Mouse (Mus musculus): ENCODE data around the gene Defb6. TPM values are rescaled to one million over a fixed set of nuclear protein-coding genes. Genes with fewer than 3 reads are reported as not detected.

Defb6 gene
- polyA plus RNA-seq (2012): not detected in 2 replicates

- no peak within 1 kb of the TSS for H3K4me3 ChIP-seq (replicated peaks)
- H3K4me1 ChIP-seq (ENCODE audit: control insufficient read depth): no peaks in the 10 kb centered on the region
- H3K9me3 ChIP-seq (ENCODE audit: control insufficient read depth, low read length): peaks cover 6% of the 10 kb centered on the region; the same call in 1 of the 2 replicates
- TF ChIP-seq TAL1 (IDR thresholded peaks at IDR 0.05; ENCODE audit: low read length) (no peak), GATA1 (IDR thresholded peaks at IDR 0.05; ENCODE audit: low read length) (no peak)
- no peaks in the 10 kb centered on the region for H3K36me3 ChIP-seq (ENCODE audit: control insufficient read depth)
- H3K27me3 ChIP-seq (ENCODE audit: control insufficient read depth): no peaks in the 10 kb centered on the region
These were observed at the start of gene Defb6 for GRCm38 (mm10) chr8:19225161-19225560. TSS of gene Defb6 (plus strand) at chr8:19225478.

GRCm38 (mm10) chr8:19238101-19238500 is 12.8 kb downstream of the Defb6 start:
- no peaks in the 10 kb centered on the region for H3K4me1 ChIP-seq (ENCODE audit: control insufficient read depth)
- H3K9me3 ChIP-seq (ENCODE audit: control insufficient read depth, low read length): no peaks in the 10 kb centered on the region
- H3K4me3 ChIP-seq (replicated peaks): no peak overlapping the region
- TF ChIP-seq GATA1 (IDR thresholded peaks at IDR 0.05; ENCODE audit: low read length) (no peak), TAL1 (IDR thresholded peaks at IDR 0.05; ENCODE audit: low read length) (no peak)
- no peaks in the 10 kb centered on the region for H3K27me3 ChIP-seq (ENCODE audit: control insufficient read depth)
- H3K36me3 ChIP-seq (ENCODE audit: control insufficient read depth): no peaks in the 10 kb centered on the region

DNA sequence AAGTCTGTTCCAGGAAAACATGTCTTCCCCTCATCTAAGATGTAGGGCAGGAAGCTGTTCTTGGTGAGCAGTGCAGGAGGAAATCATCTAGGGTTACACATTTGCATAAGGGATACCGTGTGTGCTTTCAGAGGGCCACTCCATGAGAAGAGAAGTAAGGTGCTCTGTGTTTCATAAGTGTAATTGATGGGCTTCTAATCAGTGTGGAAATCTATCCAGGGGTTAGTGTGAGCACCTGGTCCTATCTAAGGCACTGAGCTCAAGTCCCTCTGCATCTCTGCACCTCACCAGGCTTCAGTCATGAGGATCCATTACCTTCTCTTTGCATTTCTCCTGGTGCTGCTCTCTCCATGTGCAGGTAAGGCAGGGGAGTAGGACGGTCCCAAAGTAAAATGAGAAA is 14.3 kb downstream of the Defb6 start, which contains the start of gene Defb46:
Gene Defb46, plus strand, starts transcription at position 301 of the 400 bp plus-strand sequence.
- no peaks in the 10 kb centered on the region for H3K9me3 ChIP-seq (ENCODE audit: control insufficient read depth, low read length)
- no peak within 1 kb of the TSS for H3K4me3 ChIP-seq (replicated peaks)
- H3K4me1 ChIP-seq (ENCODE audit: control insufficient read depth): no peaks in the 10 kb centered on the region
- TF ChIP-seq TAL1 (IDR thresholded peaks at IDR 0.05; ENCODE audit: low read length) (no peak), GATA1 (IDR thresholded peaks at IDR 0.05; ENCODE audit: low read length) (no peak)
- no peaks in the 10 kb centered on the region for H3K36me3 ChIP-seq (ENCODE audit: control insufficient read depth)
- no peaks in the 10 kb centered on the region for H3K27me3 ChIP-seq (ENCODE audit: control insufficient read depth)

DNA sequence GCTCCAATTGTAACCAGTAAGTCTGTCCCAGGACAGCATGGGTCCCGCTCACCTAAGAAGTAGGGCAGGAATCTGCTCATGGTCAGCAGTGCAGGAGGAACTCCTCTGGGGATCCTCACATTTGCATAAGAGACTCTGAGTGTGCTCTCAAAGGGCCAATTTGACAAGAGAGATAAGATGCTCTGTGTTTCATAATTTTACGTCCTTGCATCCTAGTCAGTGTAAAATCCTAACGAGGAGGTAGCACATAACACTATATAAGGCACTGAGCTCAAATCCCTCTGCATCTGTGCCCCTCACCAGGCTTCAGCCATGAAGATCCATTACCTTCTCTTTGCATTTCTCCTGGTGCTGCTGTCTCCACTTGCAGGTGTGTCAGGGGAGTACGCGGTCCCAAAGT is 22.0 kb downstream of the Defb6 start, which contains the start of gene Defb5:
Gene Defb5, plus strand, starts transcription at position 301 of the 400 bp plus-strand sequence.
- TF ChIP-seq TAL1 (IDR thresholded peaks at IDR 0.05; ENCODE audit: low read length) (no peak), GATA1 (IDR thresholded peaks at IDR 0.05; ENCODE audit: low read length) (no peak)
- H3K27me3 ChIP-seq (ENCODE audit: control insufficient read depth): no peaks in the 10 kb centered on the region
- no peak within 1 kb of the TSS for H3K4me3 ChIP-seq (replicated peaks)
- no peaks in the 10 kb centered on the region for H3K9me3 ChIP-seq (ENCODE audit: control insufficient read depth, low read length)
- no peaks in the 10 kb centered on the region for H3K36me3 ChIP-seq (ENCODE audit: control insufficient read depth)
- H3K4me1 ChIP-seq (ENCODE audit: control insufficient read depth): no peaks in the 10 kb centered on the region

DNA sequence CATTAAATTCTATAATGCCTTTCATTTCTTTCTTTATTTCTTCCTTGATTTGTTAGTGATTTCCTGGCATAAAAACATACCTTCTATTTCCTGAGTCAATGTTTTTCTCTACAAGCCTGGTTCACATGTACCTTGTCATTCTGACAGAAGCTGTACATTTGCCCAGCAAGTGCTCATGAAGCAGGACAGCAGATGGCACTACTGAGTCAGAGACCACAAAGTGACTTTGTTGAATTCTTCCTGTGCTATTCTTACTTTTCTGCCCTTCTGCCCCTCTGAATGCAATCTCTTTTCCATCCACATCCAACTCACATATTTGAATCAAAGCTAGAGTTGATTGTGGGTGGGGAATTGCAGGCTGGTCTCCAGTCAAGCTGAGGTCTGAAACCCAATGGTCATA is 32.9 kb downstream of the Defb6 start:
- TF ChIP-seq TAL1 (IDR thresholded peaks at IDR 0.05; ENCODE audit: low read length) (no peak), GATA1 (IDR thresholded peaks at IDR 0.05; ENCODE audit: low read length) (no peak)
- no peak overlapping the region for H3K4me3 ChIP-seq (replicated peaks)
- H3K27me3 ChIP-seq (ENCODE audit: control insufficient read depth): no peaks in the 10 kb centered on the region
- H3K9me3 ChIP-seq (ENCODE audit: control insufficient read depth, low read length): no peaks in the 10 kb centered on the region
- H3K4me1 ChIP-seq (ENCODE audit: control insufficient read depth): no peaks in the 10 kb centered on the region
- H3K36me3 ChIP-seq (ENCODE audit: control insufficient read depth): no peaks in the 10 kb centered on the region

GRCm38 (mm10) chr8:19259667-19260066 is 34.4 kb downstream of the Defb6 start:
- no peak for TF ChIP-seq TAL1 (IDR thresholded peaks at IDR 0.05; ENCODE audit: low read length)
- no peak for TF ChIP-seq GATA1 (IDR thresholded peaks at IDR 0.05; ENCODE audit: low read length)
- Histone ChIP-seq H3K4me3 (replicated peaks) (no peak overlapping the region), H3K4me1 (ENCODE audit: control insufficient read depth) (no peaks in the 10 kb centered on the region)

More at GRCm38 (mm10) chr8:19259667-19260066, 34.4 kb downstream of the Defb6 start:
- Histone ChIP-seq H3K9me3 (ENCODE audit: control insufficient read depth, low read length) (no peaks in the 10 kb centered on the region), H3K36me3 (ENCODE audit: control insufficient read depth) (no peaks in the 10 kb centered on the region), H3K27me3 (ENCODE audit: control insufficient read depth) (no peaks in the 10 kb centered on the region)

Other genes starting within 250 kb of the Defb6 start
- gene Defb40, start 247.2 kb upstream of the Defb6 start, polyA plus RNA-seq (2012): not detected in 2 replicates
- not detected in 2 replicates for gene Defb37, start 234.4 kb upstream of the Defb6 start, polyA plus RNA-seq (2012)
- not detected in 2 replicates for gene Defb38, start 198.9 kb upstream of the Defb6 start, polyA plus RNA-seq (2012)
- not detected in 2 replicates for gene Defb39, start 160.7 kb upstream of the Defb6 start, polyA plus RNA-seq (2012)
- not detected in 2 replicates for gene Defb12, start 110.6 kb upstream of the Defb6 start, polyA plus RNA-seq (2012)
- gene Defb34, start 101.7 kb upstream of the Defb6 start, polyA plus RNA-seq (2012): not detected in 2 replicates
- not detected in 2 replicates for gene Gm45826, start 84.7 kb upstream of the Defb6 start, polyA plus RNA-seq (2012)
- gene Defb14, start 31.1 kb upstream of the Defb6 start, polyA plus RNA-seq (2012): not detected in 2 replicates
- gene Defb4, start 26.8 kb upstream of the Defb6 start, polyA plus RNA-seq (2012): not detected in 2 replicates
- gene Defb46, start 14.4 kb downstream of the Defb6 start, polyA plus RNA-seq (2012): not detected in 2 replicates
- gene Defb5, start 22.1 kb downstream of the Defb6 start, polyA plus RNA-seq (2012): not detected in 2 replicates
- gene Defb3, start 67.9 kb downstream of the Defb6 start, polyA plus RNA-seq (2012): not detected in 2 replicates
- not detected in 2 replicates for gene Defb8, start 222.1 kb downstream of the Defb6 start, polyA plus RNA-seq (2012)

All from erythroblast, embryonic 14.5 days (primary cell).